Mouse (Mus musculus): ENCODE data around the gene Wiz.

Wiz gene

GRCm38 (mm10) chr17:32389101-32389659 lies at the start of gene Wiz:
Wiz (minus strand) TSS chr17:32389439.
- DNase-seq (ENCODE audit: low spot score in 2 of 2), result peak; percentile 88 to 90

GRCm38 (mm10) chr17:32437106-32437505 lies 47.9 kb upstream of the Wiz start:
- no peak for DNase-seq (ENCODE audit: low spot score in 2 of 2)

- DNase-seq (ENCODE audit: low spot score in 2 of 2), result no peak
These were observed 45.9 kb upstream of the Wiz start for GRCm38 (mm10) chr17:32435151-32435550.

- DNase-seq (ENCODE audit: low spot score in 2 of 2), result no peak
These were observed 45.1 kb upstream of the Wiz start for GRCm38 (mm10) chr17:32434324-32434723.

GRCm38 (mm10) chr17:32431972-32432371 lies 42.7 kb upstream of the Wiz start:
- no peak for DNase-seq (ENCODE audit: low spot score in 2 of 2)

GRCm38 (mm10) chr17:32426610-32427009 lies 37.4 kb upstream of the Wiz start:
- no peak for DNase-seq (ENCODE audit: low spot score in 2 of 2)

DNA sequence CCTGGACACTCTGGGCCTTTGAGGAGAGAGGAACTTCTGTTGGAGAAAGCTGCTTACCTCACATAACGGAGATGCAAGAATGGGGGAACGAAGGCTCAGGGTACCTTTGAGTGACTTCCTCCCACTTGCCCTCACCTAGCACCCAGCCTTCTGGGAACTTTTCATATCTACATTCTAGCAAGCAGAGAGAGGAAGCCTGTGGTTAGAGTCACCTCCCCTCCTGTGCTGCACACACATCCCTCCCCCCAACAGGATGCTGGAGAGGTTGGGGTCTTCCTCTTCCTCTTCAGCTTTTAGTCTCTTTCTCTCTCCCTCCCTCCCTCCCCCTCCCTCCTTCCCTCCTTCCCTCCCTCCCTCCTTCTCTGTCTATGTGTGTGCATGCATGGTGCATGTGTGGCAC lies 34.8 kb upstream of the Wiz start, which contains the start of gene Pglyrp2:
Gene Pglyrp2, minus strand, starts transcription at position 134 of the 400 bp plus-strand sequence.
- no peak for DNase-seq (ENCODE audit: low spot score in 2 of 2)

- DNase-seq (ENCODE audit: low spot score in 2 of 2), result no peak
These were observed 31.5 kb upstream of the Wiz start for GRCm38 (mm10) chr17:32420781-32421180.

DNA sequence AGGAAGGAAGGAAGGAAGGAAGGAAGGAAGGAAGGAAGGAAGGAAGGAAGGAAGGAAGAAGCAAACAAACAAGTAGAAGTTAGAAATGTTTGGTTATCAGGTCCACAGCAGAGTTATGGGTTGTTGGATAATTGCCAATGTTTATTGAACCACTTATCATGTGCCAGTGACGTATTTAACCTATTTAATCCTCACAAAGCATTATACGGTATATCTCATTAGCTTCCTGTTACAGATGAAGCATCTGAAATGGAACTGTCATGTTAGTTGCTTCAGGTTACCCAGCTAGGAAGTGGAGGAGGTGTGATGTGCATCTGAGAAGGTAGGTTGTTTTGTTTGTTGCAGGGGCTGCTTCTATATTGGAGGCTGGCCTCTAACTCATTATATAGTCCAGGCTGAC lies 30.8 kb upstream of the Wiz start:
- no peak for DNase-seq (ENCODE audit: low spot score in 2 of 2)

DNA sequence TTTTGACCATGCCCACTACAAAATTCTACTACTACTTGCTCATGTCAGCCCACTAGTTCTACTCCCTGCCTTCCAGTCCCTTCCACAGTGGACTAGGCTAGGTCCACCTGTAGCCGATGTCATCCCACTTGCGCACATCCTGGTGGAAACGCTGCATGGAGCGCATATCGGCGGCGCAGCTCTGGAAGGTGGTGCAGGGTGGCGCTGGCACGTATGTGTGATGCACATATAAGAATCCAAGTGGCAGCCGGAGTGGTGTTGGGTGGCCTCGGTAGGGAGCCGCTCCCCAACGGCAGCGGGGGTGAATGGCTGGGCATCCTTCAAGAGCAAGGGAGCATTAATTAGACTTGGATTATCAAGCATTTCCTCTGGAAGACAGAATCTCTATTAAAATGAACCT lies 27.5 kb upstream of the Wiz start:
- no peak for DNase-seq (ENCODE audit: low spot score in 2 of 2)

DNA sequence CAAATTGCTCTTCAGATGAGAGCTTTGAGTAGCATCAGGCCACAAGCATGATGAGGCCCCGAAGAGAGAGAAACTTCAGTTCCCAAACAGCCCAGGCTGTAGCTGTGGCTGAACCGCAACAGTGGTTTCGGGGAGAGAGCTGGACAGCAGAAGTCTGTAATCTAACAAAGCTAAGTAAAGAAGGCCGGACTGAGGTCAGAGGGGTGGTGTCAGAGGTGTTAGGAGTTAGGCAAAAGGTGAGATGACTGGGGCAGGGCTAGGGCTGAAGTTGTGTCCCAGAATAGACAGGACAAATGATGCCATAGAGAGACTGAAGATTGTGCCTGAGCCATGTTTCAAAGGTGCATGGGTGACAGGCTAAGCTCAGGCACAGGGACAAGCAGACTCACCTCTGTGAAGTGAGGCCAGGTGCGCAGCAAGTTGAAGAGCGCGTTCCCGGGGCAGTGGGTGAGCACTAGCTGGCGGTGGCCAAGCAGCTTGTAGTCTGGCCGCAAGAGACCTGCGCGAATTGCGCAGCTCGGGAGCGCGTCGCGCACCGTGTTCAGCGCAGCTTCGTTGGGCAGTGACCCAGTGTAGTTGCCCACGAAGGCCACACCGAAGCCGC lies 26.3 kb upstream of the Wiz start:
- no peak for DNase-seq (ENCODE audit: low spot score in 2 of 2)

DNA sequence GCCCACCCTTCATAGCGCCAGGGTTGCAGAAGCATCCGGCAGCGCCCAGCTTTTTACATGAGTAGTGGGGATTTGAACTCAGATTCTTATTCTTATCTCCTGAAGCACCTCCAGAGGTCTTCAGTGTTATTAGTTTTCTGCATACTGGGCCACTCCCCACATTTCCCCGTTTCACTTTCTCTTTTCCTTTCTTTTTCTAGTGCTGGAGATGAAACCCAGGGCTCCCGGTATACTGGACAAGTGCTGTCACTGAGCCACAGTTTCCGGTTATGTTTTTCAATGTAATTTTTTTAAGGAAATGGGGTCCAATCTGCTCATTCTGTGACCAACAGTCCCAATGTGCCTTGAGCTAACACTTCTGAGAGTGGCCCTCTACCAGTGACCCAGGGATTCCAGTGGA lies 22.7 kb upstream of the Wiz start:
- DNase-seq (ENCODE audit: low spot score in 2 of 2), result no peak

DNA sequence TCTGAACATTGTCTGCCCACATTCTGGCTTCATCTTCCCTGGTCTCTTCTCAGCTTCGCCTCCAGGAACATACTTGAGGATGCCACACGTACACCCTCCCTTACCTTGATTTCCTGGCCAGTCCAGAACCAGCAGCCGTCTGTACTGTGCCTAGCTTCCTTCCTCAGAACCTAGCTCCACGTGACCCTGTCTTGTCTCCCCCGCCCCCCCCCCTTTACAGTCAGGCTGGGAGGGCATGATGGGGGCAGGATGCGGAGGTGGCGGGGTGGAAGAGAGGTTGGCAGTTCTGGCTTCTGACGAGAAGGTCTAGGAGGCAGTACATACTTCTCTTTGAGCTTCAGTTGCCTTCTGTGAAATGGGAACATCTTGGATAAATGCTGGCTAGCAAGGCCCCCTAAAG lies 14.2 kb upstream of the Wiz start, which contains the start of gene Rasal3:
Gene Rasal3, minus strand, starts transcription at position 167 of the 400 bp plus-strand sequence.
- DNase-seq (ENCODE audit: low spot score in 2 of 2), result no peak

- DNase-seq (ENCODE audit: low spot score in 2 of 2), result no peak
These were observed 13.5 kb upstream of the Wiz start for GRCm38 (mm10) chr17:32402779-32403157.

GRCm38 (mm10) chr17:32402011-32402778 lies 13.0 kb upstream of the Wiz start:
- DNase-seq (ENCODE audit: low spot score in 2 of 2), result no peak

- no peak for DNase-seq (ENCODE audit: low spot score in 2 of 2)
These were observed 7.0 kb upstream of the Wiz start for GRCm38 (mm10) chr17:32396266-32396665.

GRCm38 (mm10) chr17:32393944-32394343 lies 4.7 kb upstream of the Wiz start:
- no peak for DNase-seq (ENCODE audit: low spot score in 2 of 2)

GRCm38 (mm10) chr17:32388370-32389100 lies 704 bp downstream of the Wiz start:
- DNase-seq (ENCODE audit: low spot score in 2 of 2), result peak in 1 of 2 experiments; percentile 23

- DNase-seq (ENCODE audit: low spot score in 2 of 2), result no peak
These were observed 1.3 kb downstream of the Wiz start for GRCm38 (mm10) chr17:32387986-32388369.

DNA sequence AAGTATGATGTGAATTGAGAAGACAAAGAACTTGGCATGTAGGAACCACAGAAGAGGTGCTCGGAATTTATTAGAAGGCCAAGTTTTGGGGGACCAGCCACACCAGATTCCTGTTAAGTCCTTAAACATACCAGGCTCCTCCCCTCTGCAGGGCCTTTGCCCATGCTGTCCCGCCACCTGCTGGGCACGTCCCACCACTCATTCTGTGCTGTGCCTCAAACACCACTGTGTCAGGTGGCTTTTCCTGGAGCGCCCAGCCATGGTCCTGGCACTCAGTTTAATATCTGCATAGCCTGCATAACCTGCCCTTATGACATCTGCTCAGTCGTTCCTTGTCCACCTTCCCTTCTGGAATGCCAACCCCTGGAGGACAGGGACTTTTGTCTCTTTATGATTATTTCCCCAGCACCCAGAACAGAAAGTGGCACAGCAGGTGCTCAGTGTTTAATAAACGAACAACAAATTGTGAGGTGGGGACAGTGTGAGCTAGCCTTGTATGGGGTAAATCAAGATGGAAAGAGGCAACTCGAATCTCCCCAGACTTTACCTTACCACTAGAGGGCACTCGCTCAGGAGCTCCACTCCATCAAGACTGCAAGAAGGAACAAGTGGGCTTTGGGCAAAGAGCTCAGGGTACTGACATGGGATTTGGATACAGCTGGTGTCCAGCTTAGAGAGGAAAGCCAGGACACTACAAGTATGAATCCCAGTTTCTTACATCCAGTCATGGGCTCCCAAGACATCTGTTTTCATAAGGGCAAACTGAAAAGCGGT lies 2.4 kb downstream of the Wiz start:
- no peak for DNase-seq (ENCODE audit: low spot score in 2 of 2)

DNA sequence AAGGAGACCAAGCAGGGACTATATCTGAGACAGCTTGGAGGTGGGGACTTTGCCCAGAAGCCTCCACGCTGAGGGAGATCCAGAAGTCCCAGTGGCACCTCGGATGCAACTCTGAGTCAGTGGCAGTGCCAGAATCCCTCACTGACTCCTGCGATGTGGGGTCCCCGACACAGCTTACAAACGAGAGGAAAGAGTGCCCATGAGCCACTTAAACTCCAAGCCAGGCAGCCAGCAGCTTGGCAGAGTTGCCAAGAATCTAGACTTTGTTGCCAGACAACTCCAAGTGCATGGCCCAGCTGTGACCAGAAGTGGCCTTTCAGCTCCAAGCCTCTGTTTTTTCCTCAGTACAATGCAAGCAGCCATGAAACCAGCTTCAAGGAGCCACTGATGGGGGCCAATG lies 5.6 kb downstream of the Wiz start:
- no peak for DNase-seq (ENCODE audit: low spot score in 2 of 2)

GRCm38 (mm10) chr17:32382576-32382975 lies 6.7 kb downstream of the Wiz start:
- DNase-seq (ENCODE audit: low spot score in 2 of 2), result no peak

Data from frontal cortex, postnatal 14 days (tissue).